Mouse (Mus musculus): ENCODE results near the gene Grik1. TPM values are rescaled to one million over a fixed set of nuclear protein-coding genes. Genes with fewer than 3 reads are reported as not detected.
A peak's percentile ranks its signal among the peaks of the same experiment; 100 is the strongest.

Gene Grik1
- polyA plus RNA-seq, 1 experiment from 2014 or later, result 1.9 TPM

- WGBS, result 55% methylated on average over 5 of the region's 5 CpGs
- Histone ChIP-seq H3K27me3 (no peaks in the 10 kb centered on the region), H3K9me3 (no peaks in the 10 kb centered on the region), H3K4me1 (no peaks in the 10 kb centered on the region), H3K27ac (no peak overlapping the region), H3K36me3 (no peaks in the 10 kb centered on the region), H3K4me2 (replicated peaks) (no peak overlapping the region), H3K9ac (no peak overlapping the region), H3K4me3 (no peak overlapping the region)
- no peak for ATAC-seq (ENCODE audit: low FRiP score, low read depth)
Observed at GRCm38 (mm10) chr16:88212531-88212930, 77.5 kb downstream of the Grik1 start.

DNA sequence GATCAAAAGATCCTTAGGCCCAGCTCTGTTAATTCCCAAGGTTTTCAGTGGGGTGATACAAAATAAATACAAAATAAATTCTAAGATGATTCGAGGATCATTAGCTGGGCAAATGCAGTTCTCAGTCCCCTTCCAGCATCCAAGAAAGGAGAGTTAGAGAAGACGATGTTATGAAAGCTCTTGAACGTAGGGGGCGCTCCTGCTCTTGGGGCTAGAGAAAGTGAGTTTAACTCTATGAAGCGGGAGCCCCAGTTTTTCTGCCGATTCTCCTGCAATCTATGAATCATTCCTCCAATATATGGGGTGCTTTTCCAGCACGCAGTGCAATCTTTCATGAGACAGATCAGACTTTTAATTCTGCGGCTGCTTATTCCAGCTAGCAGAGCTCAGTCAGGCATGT lies 78.2 kb downstream of the Grik1 start:
- no peak for ATAC-seq (ENCODE audit: low FRiP score, low read depth)

DNA sequence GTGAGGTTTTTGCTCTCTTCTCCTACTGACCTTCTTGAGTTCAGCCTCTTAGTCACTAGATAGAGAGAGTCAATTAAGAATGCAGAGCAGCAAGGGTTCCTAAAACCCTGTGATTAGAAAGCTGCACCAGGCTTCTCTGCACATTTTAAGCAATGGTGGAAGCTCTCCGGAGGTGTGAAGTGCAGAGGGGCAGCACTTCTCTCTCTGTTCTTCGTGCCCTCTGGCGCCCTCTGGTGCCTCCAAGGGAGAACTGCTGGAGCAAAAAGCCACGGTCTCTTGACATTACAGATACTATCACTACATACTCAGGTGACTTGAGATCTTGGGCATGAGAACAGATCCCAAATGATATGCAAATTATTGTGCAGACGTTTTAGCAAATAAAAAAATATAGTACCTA lies 85.7 kb downstream of the Grik1 start:
- 3% methylated on average over 5 of the region's 5 CpGs for WGBS
- ATAC-seq (ENCODE audit: low FRiP score, low read depth), result peak; percentile 40; the same call in 1 of the 2 replicates

More for the DNA sequence above, 78.2 kb downstream of the Grik1 start:
- no peak overlapping the region for H3K4me3 ChIP-seq
- H3K27me3 ChIP-seq, result no peaks in the 10 kb centered on the region
- 51% methylated on average over 8 of the region's 8 CpGs for WGBS
- no peaks in the 10 kb centered on the region for H3K36me3 ChIP-seq
- H3K4me1 ChIP-seq, result no peaks in the 10 kb centered on the region
- H3K9ac ChIP-seq, result no peak overlapping the region
- H3K27ac ChIP-seq, result no peak overlapping the region
- no peak overlapping the region for H3K4me2 ChIP-seq (replicated peaks)
- H3K9me3 ChIP-seq, result no peaks in the 10 kb centered on the region

GRCm38 (mm10) chr16:88203985-88204384 lies 86.1 kb downstream of the Grik1 start:
- Histone ChIP-seq H3K4me2 (replicated peaks) (no peak overlapping the region), H3K4me1 (no peaks in the 10 kb centered on the region), H3K27ac (no peak overlapping the region), H3K9ac (no peak overlapping the region), H3K9me3 (no peaks in the 10 kb centered on the region), H3K27me3 (peaks cover 5% of the 10 kb centered on the region; the same call in 1 of the 2 replicates), H3K4me3 (no peak overlapping the region), H3K36me3 (no peaks in the 10 kb centered on the region)
- no peak for ATAC-seq (ENCODE audit: low FRiP score, low read depth)
- WGBS, result 72% methylated on average over 6 of the region's 6 CpGs

More for the DNA sequence above, 85.7 kb downstream of the Grik1 start:
- H3K4me2 ChIP-seq (replicated peaks), result no peak overlapping the region
- no peaks in the 10 kb centered on the region for H3K36me3 ChIP-seq
- H3K27ac ChIP-seq, result no peak overlapping the region
- no peaks in the 10 kb centered on the region for H3K9me3 ChIP-seq
- no peak overlapping the region for H3K9ac ChIP-seq
- peaks cover 5% of the 10 kb centered on the region; the same call in 1 of the 2 replicates for H3K27me3 ChIP-seq
- no peak overlapping the region for H3K4me3 ChIP-seq
- no peaks in the 10 kb centered on the region for H3K4me1 ChIP-seq

- Histone ChIP-seq H3K4me3 (no peak overlapping the region), H3K9ac (no peak overlapping the region), H3K36me3 (no peaks in the 10 kb centered on the region), H3K9me3 (no peaks in the 10 kb centered on the region), H3K27ac (no peak overlapping the region), H3K27me3 (no peaks in the 10 kb centered on the region), H3K4me2 (replicated peaks) (no peak overlapping the region), H3K4me1 (no peaks in the 10 kb centered on the region)
- 87% methylated on average over 6 of the region's 6 CpGs for WGBS
- no peak for ATAC-seq (ENCODE audit: low FRiP score, low read depth)
Observed at GRCm38 (mm10) chr16:88187433-88188037, 102.5 kb downstream of the Grik1 start.

DNA sequence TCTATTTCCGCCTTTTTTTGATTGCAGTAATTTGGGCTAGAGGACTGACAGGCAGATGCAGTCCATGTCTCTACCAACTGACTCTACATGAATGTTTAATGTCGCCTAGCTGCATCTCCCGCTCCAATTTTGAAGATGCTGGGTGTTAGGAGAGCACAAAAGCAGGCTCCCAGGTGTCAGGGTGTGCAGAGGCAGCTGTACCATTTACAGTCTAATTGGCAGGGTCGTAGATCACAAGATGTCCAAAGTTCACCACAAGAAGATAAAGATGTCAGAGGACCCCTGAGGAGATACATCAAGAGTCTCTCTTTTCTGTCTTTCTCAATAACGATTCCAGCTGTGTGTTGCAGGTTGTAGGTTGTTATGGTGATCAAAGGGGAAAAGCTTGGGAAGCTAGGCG lies 111.3 kb downstream of the Grik1 start:
- no peak for ATAC-seq (ENCODE audit: low FRiP score, low read depth)
- Histone ChIP-seq H3K9ac (no peak overlapping the region), H3K4me2 (replicated peaks) (no peak overlapping the region), H3K4me3 (no peak overlapping the region), H3K36me3 (no peaks in the 10 kb centered on the region), H3K9me3 (no peaks in the 10 kb centered on the region), H3K4me1 (no peaks in the 10 kb centered on the region), H3K27me3 (no peaks in the 10 kb centered on the region), H3K27ac (no peak overlapping the region)
- 64% methylated on average over 6 of the region's 6 CpGs for WGBS

DNA sequence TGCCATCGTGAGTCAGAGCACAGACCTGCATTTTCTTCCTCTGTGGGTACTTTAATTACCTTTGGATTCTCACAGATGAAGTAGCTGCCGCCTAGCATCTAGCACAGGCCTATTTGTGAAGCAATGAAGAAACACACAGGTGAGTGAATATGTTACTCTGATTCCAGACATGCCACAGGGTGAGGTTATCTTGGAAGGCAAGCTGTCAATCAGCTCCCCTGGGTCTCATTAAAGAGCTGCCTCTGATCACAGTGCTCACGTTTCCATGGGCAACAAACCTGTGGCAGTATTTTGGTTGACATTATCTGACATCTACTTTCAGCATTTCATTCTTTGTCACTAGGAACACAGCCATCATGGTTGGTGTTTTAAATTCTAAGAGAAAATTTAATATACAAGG lies 112.7 kb downstream of the Grik1 start:
- Histone ChIP-seq H3K4me2 (replicated peaks) (no peak overlapping the region), H3K9me3 (no peaks in the 10 kb centered on the region), H3K4me3 (no peak overlapping the region), H3K36me3 (no peaks in the 10 kb centered on the region), H3K4me1 (no peaks in the 10 kb centered on the region), H3K9ac (no peak overlapping the region), H3K27ac (no peak overlapping the region), H3K27me3 (no peaks in the 10 kb centered on the region)
- WGBS, result 55% methylated on average over 3 of the region's 3 CpGs
- no peak for ATAC-seq (ENCODE audit: low FRiP score, low read depth)

DNA sequence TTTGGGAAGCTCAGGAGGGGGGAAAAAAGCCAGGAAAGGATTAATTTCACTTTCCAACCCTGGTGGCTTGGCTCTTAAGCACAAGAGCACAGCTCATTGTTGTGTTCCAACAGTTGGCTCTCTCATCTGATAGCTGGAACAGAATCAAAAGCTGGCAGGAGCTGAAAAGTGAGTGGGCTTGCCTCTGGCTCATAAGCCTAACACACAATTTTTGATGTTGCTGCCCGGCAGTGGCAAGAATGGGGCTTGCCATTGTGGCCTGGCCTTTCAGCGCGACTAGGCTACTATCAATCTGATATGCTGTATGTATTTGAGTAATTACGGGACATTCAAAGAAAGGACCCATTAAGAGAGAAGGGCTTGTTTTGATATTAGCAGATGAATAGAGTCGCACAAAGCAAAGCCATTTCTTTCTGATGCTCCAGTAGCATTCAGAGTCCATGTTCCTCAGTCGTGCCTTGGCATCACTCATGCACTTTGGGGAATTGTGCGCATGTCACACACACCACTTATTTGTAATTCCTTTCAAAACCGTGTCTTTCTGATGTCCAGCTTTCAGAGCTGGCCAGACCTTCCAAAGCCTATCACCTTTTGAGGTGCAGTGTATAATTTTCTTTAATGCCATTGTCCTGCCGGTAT lies 115.9 kb downstream of the Grik1 start:
- ATAC-seq (ENCODE audit: low FRiP score, low read depth), result no peak
- 90% methylated on average over 9 of the region's 9 CpGs for WGBS

DNA sequence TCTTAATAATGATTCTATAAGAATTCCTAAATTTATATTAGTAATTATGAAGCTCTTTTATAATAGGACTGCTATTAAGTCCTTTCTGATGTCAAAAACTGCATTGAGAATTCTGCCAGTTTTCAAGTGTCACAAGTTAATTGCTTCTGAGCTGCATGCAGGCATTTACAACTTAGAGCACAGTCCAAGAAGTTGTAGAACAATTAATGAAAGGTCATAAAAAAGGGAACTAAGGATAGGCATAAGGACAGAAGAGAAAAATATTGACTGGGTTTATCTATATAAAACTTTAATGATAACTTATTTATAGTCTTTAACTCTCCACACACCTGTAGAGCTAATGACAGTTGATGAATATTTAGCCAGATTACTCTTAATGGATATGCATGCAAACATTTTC lies 123.5 kb downstream of the Grik1 start:
- Histone ChIP-seq H3K27me3 (no peaks in the 10 kb centered on the region), H3K4me1 (no peaks in the 10 kb centered on the region), H3K27ac (no peak overlapping the region), H3K9ac (no peak overlapping the region), H3K4me3 (no peak overlapping the region), H3K4me2 (replicated peaks) (no peak overlapping the region), H3K36me3 (no peaks in the 10 kb centered on the region), H3K9me3 (no peaks in the 10 kb centered on the region)
- ATAC-seq (ENCODE audit: low FRiP score, low read depth), result no peak

More for the DNA sequence above, 115.9 kb downstream of the Grik1 start:
- Histone ChIP-seq H3K27me3 (no peaks in the 10 kb centered on the region), H3K4me2 (replicated peaks) (no peak overlapping the region), H3K9ac (no peak overlapping the region), H3K27ac (no peak overlapping the region), H3K4me1 (no peaks in the 10 kb centered on the region), H3K36me3 (no peaks in the 10 kb centered on the region), H3K4me3 (no peak overlapping the region), H3K9me3 (no peaks in the 10 kb centered on the region)

- Histone ChIP-seq H3K27me3 (no peaks in the 10 kb centered on the region), H3K9ac (no peak overlapping the region), H3K27ac (no peak overlapping the region), H3K9me3 (no peaks in the 10 kb centered on the region), H3K4me2 (replicated peaks) (no peak overlapping the region), H3K4me1 (no peaks in the 10 kb centered on the region), H3K4me3 (no peak overlapping the region), H3K36me3 (no peaks in the 10 kb centered on the region)
- 49% methylated on average over 2 of the region's 2 CpGs for WGBS
- ATAC-seq (ENCODE audit: low FRiP score, low read depth), result no peak
Observed at GRCm38 (mm10) chr16:88142574-88142973, 147.5 kb downstream of the Grik1 start.

- Histone ChIP-seq H3K27me3 (no peaks in the 10 kb centered on the region), H3K27ac (no peak overlapping the region), H3K9me3 (0 out of 2 replicates have a peak, but pooled peaks cover 1% of the 10 kb centered on the region), H3K9ac (no peak overlapping the region), H3K4me3 (no peak overlapping the region), H3K4me2 (replicated peaks) (no peak overlapping the region), H3K4me1 (no peaks in the 10 kb centered on the region), H3K36me3 (no peaks in the 10 kb centered on the region)
- ATAC-seq (ENCODE audit: low FRiP score, low read depth), result no peak
- 34% methylated on average over 2 of the region's 2 CpGs for WGBS
Observed at GRCm38 (mm10) chr16:88142136-88142535, 147.9 kb downstream of the Grik1 start.

GRCm38 (mm10) chr16:88141594-88141993 lies 148.5 kb downstream of the Grik1 start:
- ATAC-seq (ENCODE audit: low FRiP score, low read depth), result no peak
- 0 out of 2 replicates have a peak, but pooled peaks cover 4% of the 10 kb centered on the region for H3K9me3 ChIP-seq
- H3K27me3 ChIP-seq, result no peaks in the 10 kb centered on the region
- H3K4me2 ChIP-seq (replicated peaks), result no peak overlapping the region
- no peaks in the 10 kb centered on the region for H3K4me1 ChIP-seq
- H3K27ac ChIP-seq, result no peak overlapping the region
- H3K9ac ChIP-seq, result no peak overlapping the region
- H3K4me3 ChIP-seq, result no peak overlapping the region
- 88% methylated on average over 2 of the region's 2 CpGs for WGBS
- H3K36me3 ChIP-seq, result no peaks in the 10 kb centered on the region

DNA sequence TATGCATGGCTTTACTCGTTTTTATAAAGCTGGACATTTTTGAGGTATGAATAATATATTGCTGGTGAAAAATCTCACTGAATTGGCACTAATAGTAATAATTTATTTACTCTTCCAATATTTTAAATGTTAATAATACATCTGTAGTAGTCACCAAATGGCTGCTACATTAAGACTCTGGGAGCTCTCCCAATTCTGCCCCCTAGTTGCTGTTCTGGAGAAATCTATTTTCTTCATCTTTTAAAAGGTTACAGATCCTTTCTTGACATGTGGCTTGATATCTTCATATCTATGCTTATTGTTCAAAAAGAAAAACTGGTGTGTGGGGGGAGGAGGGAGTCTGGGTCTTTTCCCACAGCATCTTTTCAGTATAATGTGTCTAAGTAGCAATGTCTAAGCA lies 151.2 kb downstream of the Grik1 start:
- H3K27me3 ChIP-seq, result no peaks in the 10 kb centered on the region
- H3K4me1 ChIP-seq, result no peaks in the 10 kb centered on the region
- 0 out of 2 replicates have a peak, but pooled peaks cover 4% of the 10 kb centered on the region for H3K9me3 ChIP-seq
- ATAC-seq (ENCODE audit: low FRiP score, low read depth), result no peak
- no peak overlapping the region for H3K9ac ChIP-seq
- H3K27ac ChIP-seq, result no peak overlapping the region
- H3K4me2 ChIP-seq (replicated peaks), result no peak overlapping the region
- no peak overlapping the region for H3K4me3 ChIP-seq
- H3K36me3 ChIP-seq, result no peaks in the 10 kb centered on the region
- 67% methylated on average over 1 of the region's 1 CpGs for WGBS

All from limb, embryonic 13.5 days (tissue).